8 mouse cellular contexts compared by ENCODE assay signal in the genomic region with DNA sequence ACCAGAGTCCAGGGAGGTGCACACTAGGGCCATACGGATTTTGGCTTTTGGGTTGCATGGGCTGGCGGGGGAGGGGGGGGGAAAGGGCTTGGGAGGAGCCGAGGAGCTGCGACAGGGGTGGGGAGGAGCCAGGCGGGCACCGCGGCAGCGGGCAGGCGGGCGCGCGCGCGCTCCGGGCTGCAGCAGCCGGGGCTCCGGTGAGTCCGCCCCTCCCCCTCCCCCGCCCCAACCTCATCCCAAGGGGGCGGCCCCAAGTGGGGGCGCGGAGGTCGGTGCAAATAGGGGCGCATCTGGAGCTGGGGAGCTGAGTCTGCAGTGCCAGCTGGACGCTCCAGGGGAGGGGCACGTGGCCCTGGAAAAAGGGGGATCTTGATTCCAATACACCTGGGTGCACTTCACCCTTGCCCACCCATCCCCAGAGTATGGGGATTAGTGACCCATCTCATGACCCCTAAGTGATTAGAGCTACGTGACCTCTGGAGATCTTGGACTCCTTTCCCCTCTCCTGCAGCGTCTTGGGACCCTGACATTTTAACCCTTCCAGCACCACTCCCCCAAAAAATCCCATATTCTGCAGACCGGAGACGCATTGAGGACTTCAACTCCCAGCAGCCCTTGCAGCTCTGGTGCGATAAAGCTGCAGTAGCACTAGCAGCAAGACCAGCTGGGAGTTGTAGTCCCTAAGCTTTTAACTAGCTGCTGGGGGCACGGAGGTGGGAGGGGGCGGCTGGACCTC. TPM values are rescaled to one million over a fixed set of nuclear protein-coding genes. Genes with fewer than 3 reads are reported as not detected.
DNase-seq lines count a peak whose midpoint lies in the region; ATAC-seq lines count a peak whose summit lies in the region.

A gene (plus strand): TSS at position 123 of the 736 bp plus-strand sequence.

- peak within 1 kb of the TSS; percentile 94 for H3K4me2 ChIP-seq in intestine, embryonic 15.5 days (replicated peaks)

- no peaks in the 10 kb centered on the region for H3K36me3 ChIP-seq in intestine, embryonic 15.5 days

- DNase-seq in heart, adult 11 months = peak; percentile 97
- no peak for DNase-seq in heart, postnatal 25 days (ENCODE audit: low spot score)
- DNase-seq in embryo, embryonic 10 days (ENCODE audit: low spot score) = peak; percentile 86
- DNase-seq in gastrocnemius, postnatal 14 days = peak; percentile 53
- DNase-seq in left cerebral cortex, postnatal 14 days (ENCODE audit: low spot score in 2 of 2) = peak; percentile 81 to 85
- DNase-seq in right cerebral cortex, postnatal 25 days = peak; percentile 78

- intact Hi-C loops in heart, postnatal 25 days (cut with DNase I) = no loop called here
- intact Hi-C loops in gastrocnemius, postnatal 14 days (cut with DNase I; ENCODE audit: low total_unique reads) = no loop called here
- intact Hi-C loops in left cerebral cortex, postnatal 14 days (cut with DNase I) = no loop called here

- H3K9ac ChIP-seq in intestine, embryonic 15.5 days = peak within 1 kb of the TSS; percentile 46

- peaks cover 24% of the 10 kb centered on the region for H3K27me3 ChIP-seq in intestine, embryonic 15.5 days (replicated peaks)

- ATAC-seq in intestine, embryonic 15.5 days = peak; percentile 92
- ATAC-seq in megakaryocyte progenitor cell, adult 5-6 weeks (replicated peaks; ENCODE audit: poor library complexity) = peak; percentile 94

- H3K4me1 ChIP-seq in intestine, embryonic 15.5 days (replicated peaks) = peaks cover 4% of the 10 kb centered on the region; the same call in 1 of the 2 replicates

- WGBS in intestine, embryonic 15.5 days = 2% methylated on average over 29 of the region's 33 CpGs

- peak within 1 kb of the TSS; percentile 44 for H3K4me3 ChIP-seq in intestine, embryonic 15.5 days (replicated peaks)

- no peak within 1 kb of the TSS for H3K27ac ChIP-seq in intestine, embryonic 15.5 days

- no peaks in the 10 kb centered on the region for H3K9me3 ChIP-seq in intestine, embryonic 15.5 days

RNA-seq across cellular contexts. Expression of the gene that starts here (rescaled TPM):
- 1 to 10 TPM; 1.3 to 2.2 TPM for total RNA-seq in heart, postnatal 25 days (2021)
- under 1 TPM; 0.35 to 0.49 TPM for total RNA-seq in gastrocnemius, postnatal 14 days (2021)
- 0.90 and 1.9 TPM in 2 replicates for polyA plus RNA-seq in intestine, embryonic 15.5 days (2015; fragmentation: Nextera tagmentation; extraction: Ambion mirVana)
- 10 to 100 TPM; 77.1 to 81.9 TPM for total RNA-seq in left cerebral cortex, postnatal 14 days (2021)
- total RNA-seq in megakaryocyte progenitor cell, adult 5-6 weeks (2015) = 0.22 and 0.24 TPM in 2 replicates
- 0.12 and 0.14 TPM in 2 replicates for total RNA-seq in megakaryocyte progenitor cell, adult 5-6 weeks (2017)

Comparison
In these comparisons a context has a peak if more than half of its experiments do, and no peak if none do; other contexts are left out.
1. RNA of the gene that starts here (total RNA-seq): 77.1 to 81.9 TPM in left cerebral cortex, postnatal 14 days; 1.3 to 2.2 TPM in heart, postnatal 25 days, 0.35 to 0.49 TPM in gastrocnemius, postnatal 14 days and 0.12 to 0.24 TPM in megakaryocyte progenitor cell, adult 5-6 weeks; every median in the first group is over 10 times any median in the second.
2. Peak in DNase-seq in gastrocnemius, postnatal 14 days; RNA of the gene not detected or under 1 TPM.
3. Peak in ATAC-seq in megakaryocyte progenitor cell, adult 5-6 weeks; RNA of the gene not detected or under 1 TPM.